In genomic region chr1:74344163-74344916, GRCm38 (mm10) we compare ENCODE assay signal across 12 mouse cellular contexts. TPM values are rescaled to one million over a fixed set of nuclear protein-coding genes. Genes with fewer than 3 reads are reported as not detected.
"Had no signal": no experiment of that assay in that cellular context is flagged by ENCODE, and none has a peak within 500 bp of the region (broad histone marks: within the 10 kb centered on the region; RNA-seq: fewer than 3 reads in every experiment).

No protein-coding gene starts in this region.

- H3K27ac ChIP-seq: layer of hippocampus, adult 2 months; liver, embryonic 15.5 days; midbrain, embryonic 15.5 days had no signal

- H3K4me3 ChIP-seq: layer of hippocampus, adult 2 months; limb, embryonic 13.5 days; liver, embryonic 15.5 days; midbrain, embryonic 15.5 days had no signal

- H3K9ac ChIP-seq: limb, embryonic 13.5 days; liver, embryonic 15.5 days; midbrain, embryonic 15.5 days had no signal

- H3K27me3 ChIP-seq: limb, embryonic 13.5 days; liver, embryonic 15.5 days; midbrain, embryonic 15.5 days had no signal

- H3K4me1 ChIP-seq: midbrain, embryonic 15.5 days had no signal

- H3K9me3 ChIP-seq: liver, embryonic 15.5 days; midbrain, embryonic 15.5 days had no signal

- ATAC-seq: inflammation-experienced regulatory T-cells, adult 6 months; intestine, postnatal 0 days; lung, postnatal 0 days; midbrain, embryonic 15.5 days had no signal

- DNase-seq: kidney, postnatal 4 days; left cerebral cortex, postnatal 4 days; lung, adult 2 months; lung, postnatal 36 days; right cerebral cortex, postnatal 14 days had no signal

- H3K36me3 ChIP-seq: liver, embryonic 15.5 days; midbrain, embryonic 15.5 days had no signal

- H3K4me2 ChIP-seq: limb, embryonic 13.5 days; liver, embryonic 15.5 days; midbrain, embryonic 15.5 days had no signal

RNA-seq across cellular contexts. Expression of gene Catip, which starts 17.6 kb away (rescaled TPM):
- polyA plus RNA-seq: inflammation-experienced regulatory T-cells, adult 6 months; liver, embryonic 15.5 days had no signal
